Mouse (Mus musculus) C2C12 (cell line): ENCODE results near the gene Dstn.

Experiments used
- CEBPB ChIP-seq: IDR thresholded peaks from one replicate; pipeline ENCODE4 v1.6.1; 2011; ENCODE audit warnings: low read depth, mild to moderate bottlenecking, control low read depth, moderate library complexity
- CTCF ChIP-seq: IDR thresholded peaks from one replicate; pipeline ENCODE4 v1.5.1; 2011; ENCODE audit not compliant: control insufficient read depth, insufficient read depth, insufficient read length
- MYOD1 ChIP-seq: IDR thresholded peaks from one replicate; pipeline ENCODE4 v1.6.1; 2011; ENCODE audit warnings: low read depth; ENCODE audit not compliant: control insufficient read depth, insufficient read length
- MYOG ChIP-seq: IDR thresholded peaks from one replicate; pipeline ENCODE4 v1.6.1; 2011; ENCODE audit not compliant: control insufficient read depth, insufficient read length; ENCODE audit errors: extremely low read depth
- USF1 ChIP-seq: IDR thresholded peaks from one replicate; pipeline ENCODE4 v1.6.1; 2011; ENCODE audit warnings: low read depth, mild to moderate bottlenecking, control low read depth, moderate library complexity

DNA sequence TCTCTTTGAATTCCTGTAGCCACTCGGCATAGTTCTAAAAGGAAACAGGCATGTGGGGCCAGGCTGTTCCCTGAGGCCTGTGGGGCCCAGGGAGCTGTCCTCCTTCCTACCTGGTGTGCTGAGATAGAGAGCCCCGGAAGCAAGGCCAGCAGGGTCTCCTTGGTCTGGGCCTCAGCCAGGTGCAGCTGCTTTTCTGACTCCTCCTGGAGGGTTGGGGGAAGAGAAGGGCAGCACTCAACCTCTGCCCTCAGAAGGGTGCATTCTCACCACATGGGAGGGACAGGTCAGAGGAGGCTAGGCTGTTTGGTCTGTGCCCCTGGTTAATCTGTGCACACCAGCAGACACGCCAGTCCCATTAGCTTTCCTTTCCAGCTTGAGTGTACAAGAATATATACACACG is 39.9 kb downstream of the Dstn start:
- no peak for TF ChIP-seq USF1
- TF ChIP-seq CTCF: no peak
- TF ChIP-seq CEBPB: no peak
- TF ChIP-seq MYOD1: no peak
- no peak for TF ChIP-seq MYOG
